Mouse (Mus musculus) central nervous system, embryonic 18 days (tissue): ENCODE data around the gene Myh14. TPM values are rescaled to one million over a fixed set of nuclear protein-coding genes. Genes with fewer than 3 reads are reported as not detected.

Source experiments
- polyA plus RNA-seq: library from polyadenylated mRNA; depleted of rRNA; stranded (reverse); fragments of >200 nt; gene quantifications from 2 replicates; pipeline ENCODE4 v1.2.3, GENCODE M21; 2012; rRNA removed

The Myh14 gene
- polyA plus RNA-seq: 2.2 and 2.8 TPM in 2 replicates

GRCm38 (mm10) chr7:44670803-44671202, at the start of gene Myh14:
Myh14 (minus strand) TSS chr7:44670843.

DNA sequence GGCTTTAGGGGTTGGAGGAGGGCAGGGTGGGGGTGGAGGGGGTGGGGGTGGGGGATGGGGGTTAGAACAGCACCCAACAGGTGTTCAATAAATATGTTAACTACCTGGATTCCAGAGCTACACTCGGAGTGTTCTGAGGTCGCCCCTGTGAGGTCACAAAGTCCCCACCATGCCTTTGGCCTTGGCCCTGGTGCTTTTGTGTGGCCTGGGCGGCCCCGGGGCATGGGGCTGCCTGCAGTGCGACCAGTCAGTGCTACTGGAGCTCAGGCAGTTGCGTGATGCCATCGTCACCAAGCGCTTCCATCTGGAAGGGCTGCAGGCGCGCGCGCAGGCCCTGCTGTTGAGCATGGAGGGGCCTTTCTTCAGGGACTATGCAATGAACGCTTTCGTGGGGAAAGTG, 37.9 kb upstream of the Myh14 start, which contains the start of gene Izumo2:
TSS of gene Izumo2 (plus strand) at position 169 of the 400 bp plus-strand sequence.

GRCm38 (mm10) chr7:44590402-44591347, 80.0 kb downstream of the Myh14 start, which contains the start of gene Kcnc3:
Kcnc3 (plus strand) TSS chr7:44590664.

GRCm38 (mm10) chr7:44572213-44572701, 98.4 kb downstream of the Myh14 start, which contains the start of gene Napsa:
Napsa (plus strand) TSS chr7:44572380.

Other genes starting within 250 kb of the Myh14 start
- gene Lrrc4b, start 241.8 kb downstream of the Myh14 start, polyA plus RNA-seq: 229 and 267 TPM in 2 replicates
- 13.8 and 16.1 TPM in 2 replicates for gene Aspdh, start 205.5 kb downstream of the Myh14 start, polyA plus RNA-seq
- gene Josd2, start 202.9 kb downstream of the Myh14 start, polyA plus RNA-seq: 75.4 and 77.8 TPM in 2 replicates
- 210 and 223 TPM in 2 replicates for gene Emc10, start 174.3 kb downstream of the Myh14 start, polyA plus RNA-seq
- gene Fam71e1, start 174.3 kb downstream of the Myh14 start, polyA plus RNA-seq: 25.2 and 26.6 TPM in 2 replicates
- 0.04 and 0.19 TPM in 2 replicates for gene Mybpc2, start 146.2 kb downstream of the Myh14 start, polyA plus RNA-seq
- gene Spib, start 138.8 kb downstream of the Myh14 start, polyA plus RNA-seq: 0.04 and 0.09 TPM in 2 replicates
- 24.0 and 24.6 TPM in 2 replicates for gene Pold1, start 122.0 kb downstream of the Myh14 start, polyA plus RNA-seq
- gene Nr1h2, start 116.9 kb downstream of the Myh14 start, polyA plus RNA-seq: 55.4 and 59.4 TPM in 2 replicates
- gene Napsa, start 98.5 kb downstream of the Myh14 start, polyA plus RNA-seq: 0.19 and 0.27 TPM in 2 replicates
- 14.7 and 17.8 TPM in 2 replicates for gene Kcnc3, start 80.2 kb downstream of the Myh14 start, polyA plus RNA-seq
- not detected in 2 replicates for gene Izumo2, start 37.9 kb upstream of the Myh14 start, polyA plus RNA-seq
- 28.7 TPM in 2 replicates for gene Vrk3, start 77.6 kb upstream of the Myh14 start, polyA plus RNA-seq
- gene Zfp473, start 80.2 kb upstream of the Myh14 start, polyA plus RNA-seq: 1.2 and 1.3 TPM in 2 replicates
- 60.4 and 62.0 TPM in 2 replicates for gene Nup62, start 145.2 kb upstream of the Myh14 start, polyA plus RNA-seq
- gene Il4i1, start 145.5 kb upstream of the Myh14 start, polyA plus RNA-seq: 0.43 and 0.61 TPM in 2 replicates
- gene Atf5, start 145.8 kb upstream of the Myh14 start, polyA plus RNA-seq: 15.3 and 17.9 TPM in 2 replicates
- gene Akt1s1, start 178.1 kb upstream of the Myh14 start, polyA plus RNA-seq: 98.0 and 109 TPM in 2 replicates
- 104 and 109 TPM in 2 replicates for gene Tbc1d17, start 178.2 kb upstream of the Myh14 start, polyA plus RNA-seq
- gene Pnkp, start 186.3 kb upstream of the Myh14 start, polyA plus RNA-seq: 31.5 and 33.3 TPM in 2 replicates
- 560 and 658 TPM in 2 replicates for gene Ptov1, start 198.9 kb upstream of the Myh14 start, polyA plus RNA-seq
- 135 and 146 TPM in 2 replicates for gene Med25, start 221.9 kb upstream of the Myh14 start, polyA plus RNA-seq
- gene Fuz, start 225.2 kb upstream of the Myh14 start, polyA plus RNA-seq: 23.8 and 23.9 TPM in 2 replicates